Mouse (Mus musculus): ENCODE measurements around the gene Mrpl41. TPM values are rescaled to one million over a fixed set of nuclear protein-coding genes. Genes with fewer than 3 reads are reported as not detected.

Mrpl41 gene
- polyA plus RNA-seq, 1 experiment from 2014 or later, result 181 TPM

GRCm38 (mm10) chr2:24929119-24929518 is 45.8 kb downstream of the Mrpl41 start:
- peaks cover 10% of the 10 kb centered on the region for H3K4me1 ChIP-seq (replicated peaks)
- H3K36me3 ChIP-seq, result peaks cover 15% of the 10 kb centered on the region
- no peaks in the 10 kb centered on the region for H3K9me3 ChIP-seq
- H3K27me3 ChIP-seq, result peaks cover 11% of the 10 kb centered on the region
- no peak overlapping the region for H3K4me3 ChIP-seq
- no peak overlapping the region for H3K27ac ChIP-seq
- WGBS, result 70% methylated on average over 2 of the region's 2 CpGs
- no peak for ATAC-seq (ENCODE audit: low FRiP score)
- H3K9ac ChIP-seq, result no peak overlapping the region
- H3K4me2 ChIP-seq, result no peak overlapping the region

- Histone ChIP-seq H3K9me3 (no peaks in the 10 kb centered on the region), H3K9ac (no peak overlapping the region), H3K36me3 (peaks cover 15% of the 10 kb centered on the region), H3K4me2 (no peak overlapping the region), H3K4me3 (no peak overlapping the region), H3K27me3 (no peaks in the 10 kb centered on the region; the same call in 1 of the 2 replicates), H3K27ac (no peak overlapping the region), H3K4me1 (replicated peaks) (no peaks in the 10 kb centered on the region)
- ATAC-seq (ENCODE audit: low FRiP score), result no peak
- 70% methylated on average over 4 of the region's 4 CpGs for WGBS
Measured at GRCm38 (mm10) chr2:24927810-24928479, 47.0 kb downstream of the Mrpl41 start.

GRCm38 (mm10) chr2:24926965-24927358 is 47.9 kb downstream of the Mrpl41 start:
- Histone ChIP-seq H3K4me3 (no peak overlapping the region), H3K27me3 (no peaks in the 10 kb centered on the region; the same call in 1 of the 2 replicates), H3K9me3 (no peaks in the 10 kb centered on the region), H3K4me2 (no peak overlapping the region), H3K4me1 (replicated peaks) (no peaks in the 10 kb centered on the region), H3K36me3 (peaks cover 15% of the 10 kb centered on the region), H3K27ac (no peak overlapping the region), H3K9ac (no peak overlapping the region)
- WGBS, result 78% methylated on average over 7 of the region's 7 CpGs
- no peak for ATAC-seq (ENCODE audit: low FRiP score)

- no peak for ATAC-seq (ENCODE audit: low FRiP score)
- 89% methylated on average over 9 of the region's 9 CpGs for WGBS
- H3K36me3 ChIP-seq, result peaks cover 15% of the 10 kb centered on the region
Measured at GRCm38 (mm10) chr2:24926345-24926964, 48.4 kb downstream of the Mrpl41 start.

GRCm38 (mm10) chr2:24925284-24925683 is 49.6 kb downstream of the Mrpl41 start:
- Histone ChIP-seq H3K4me1 (replicated peaks) (no peaks in the 10 kb centered on the region), H3K4me2 (no peak overlapping the region), H3K27ac (no peak overlapping the region), H3K4me3 (no peak overlapping the region), H3K36me3 (peaks cover 15% of the 10 kb centered on the region), H3K9ac (no peak overlapping the region), H3K9me3 (no peaks in the 10 kb centered on the region), H3K27me3 (no peaks in the 10 kb centered on the region; the same call in 1 of the 2 replicates)
- 89% methylated on average over 8 of the region's 8 CpGs for WGBS
- ATAC-seq (ENCODE audit: low FRiP score), result no peak

More at GRCm38 (mm10) chr2:24926345-24926964, 48.4 kb downstream of the Mrpl41 start:
- Histone ChIP-seq H3K9me3 (no peaks in the 10 kb centered on the region), H3K27me3 (no peaks in the 10 kb centered on the region; the same call in 1 of the 2 replicates), H3K4me2 (no peak overlapping the region), H3K4me1 (replicated peaks) (no peaks in the 10 kb centered on the region), H3K4me3 (no peak overlapping the region), H3K9ac (no peak overlapping the region), H3K27ac (no peak overlapping the region)

Small RNA genes lying within 50 kb of the gene (microRNA-seq; reads per million reads assigned to microRNA genes)
- not detected for gene Gm22875

Other genes starting within 250 kb of the Mrpl41 start
- gene Cacna1b, start 211.9 kb downstream of the Mrpl41 start, polyA plus RNA-seq (2015; fragmentation: Nextera tagmentation; extraction: Ambion mirVana), result 10.9 and 11.5 TPM in 2 replicates
- gene Ehmt1, start 55.5 kb downstream of the Mrpl41 start, polyA plus RNA-seq (2015; fragmentation: Nextera tagmentation; extraction: Ambion mirVana), result 126 and 131 TPM in 2 replicates
- gene Arrdc1, start 39.8 kb downstream of the Mrpl41 start, polyA plus RNA-seq (2015; fragmentation: Nextera tagmentation; extraction: Ambion mirVana), result 23.9 and 26.0 TPM in 2 replicates
- 16.0 and 17.7 TPM in 2 replicates for gene Zmynd19, start 25.3 kb downstream of the Mrpl41 start, polyA plus RNA-seq (2015; fragmentation: Nextera tagmentation; extraction: Ambion mirVana)
- 36.0 and 38.1 TPM in 2 replicates for gene Dph7, start 12.7 kb downstream of the Mrpl41 start, polyA plus RNA-seq (2015; fragmentation: Nextera tagmentation; extraction: Ambion mirVana)
- gene Pnpla7, start 935 bp upstream of the Mrpl41 start, polyA plus RNA-seq (2015; fragmentation: Nextera tagmentation; extraction: Ambion mirVana), result 3.0 and 3.4 TPM in 2 replicates
- 130 and 136 TPM in 2 replicates for gene Nsmf, start 79.3 kb upstream of the Mrpl41 start, polyA plus RNA-seq (2015; fragmentation: Nextera tagmentation; extraction: Ambion mirVana)
- not detected in 2 replicates for gene Entpd8, start 105.2 kb upstream of the Mrpl41 start, polyA plus RNA-seq (2015; fragmentation: Nextera tagmentation; extraction: Ambion mirVana)
- not detected in 2 replicates for gene Noxa1, start 120.1 kb upstream of the Mrpl41 start, polyA plus RNA-seq (2015; fragmentation: Nextera tagmentation; extraction: Ambion mirVana)
- gene Nrarp, start 205.7 kb upstream of the Mrpl41 start, polyA plus RNA-seq (2015; fragmentation: Nextera tagmentation; extraction: Ambion mirVana), result 21.4 and 24.6 TPM in 2 replicates
- 1.6 and 1.9 TPM in 2 replicates for gene Tor4a, start 221.8 kb upstream of the Mrpl41 start, polyA plus RNA-seq (2015; fragmentation: Nextera tagmentation; extraction: Ambion mirVana)
- gene Nelfb, start 236.4 kb upstream of the Mrpl41 start, polyA plus RNA-seq (2015; fragmentation: Nextera tagmentation; extraction: Ambion mirVana), result 98.3 and 104 TPM in 2 replicates
- gene Stpg3, start 239.5 kb upstream of the Mrpl41 start, polyA plus RNA-seq (2015; fragmentation: Nextera tagmentation; extraction: Ambion mirVana), result not detected in 2 replicates
- 0.40 and 1.3 TPM in 2 replicates for gene Fam166a, start 243.6 kb upstream of the Mrpl41 start, polyA plus RNA-seq (2015; fragmentation: Nextera tagmentation; extraction: Ambion mirVana)
- 349 and 363 TPM in 2 replicates for gene Tubb4b, start 249.6 kb upstream of the Mrpl41 start, polyA plus RNA-seq (2015; fragmentation: Nextera tagmentation; extraction: Ambion mirVana)

All from hindbrain, embryonic 13.5 days (tissue).